Mouse (Mus musculus) liver, embryonic 14.5 days (tissue): Measurements from ENCODE around the gene 9430015G10Rik.

Source experiments
- CTCF ChIP-seq: IDR thresholded peaks from 2 replicates; pipeline ENCODE4 v1.5.1; 2016; ENCODE audit warnings: antibody characterized with exemption, low read depth, control low read depth
- EP300 ChIP-seq: IDR thresholded peaks from 2 replicates; pipeline ENCODE4 v1.6.1; 2016; ENCODE audit warnings: antibody characterized with exemption, low read depth

GRCm38 (mm10) chr4:156135801-156136200, 26.0 kb downstream of the 9430015G10Rik start:
- TF ChIP-seq EP300 (no peak), CTCF (no peak)
